Mouse (Mus musculus): ENCODE results near the gene Inha. TPM values are rescaled to one million over a fixed set of nuclear protein-coding genes. Genes with fewer than 3 reads are reported as not detected.

Gene Inha
- total and polyA plus RNA-seq, 2 experiments from 2014 or later: 22.5 to 33.3 TPM

DNA sequence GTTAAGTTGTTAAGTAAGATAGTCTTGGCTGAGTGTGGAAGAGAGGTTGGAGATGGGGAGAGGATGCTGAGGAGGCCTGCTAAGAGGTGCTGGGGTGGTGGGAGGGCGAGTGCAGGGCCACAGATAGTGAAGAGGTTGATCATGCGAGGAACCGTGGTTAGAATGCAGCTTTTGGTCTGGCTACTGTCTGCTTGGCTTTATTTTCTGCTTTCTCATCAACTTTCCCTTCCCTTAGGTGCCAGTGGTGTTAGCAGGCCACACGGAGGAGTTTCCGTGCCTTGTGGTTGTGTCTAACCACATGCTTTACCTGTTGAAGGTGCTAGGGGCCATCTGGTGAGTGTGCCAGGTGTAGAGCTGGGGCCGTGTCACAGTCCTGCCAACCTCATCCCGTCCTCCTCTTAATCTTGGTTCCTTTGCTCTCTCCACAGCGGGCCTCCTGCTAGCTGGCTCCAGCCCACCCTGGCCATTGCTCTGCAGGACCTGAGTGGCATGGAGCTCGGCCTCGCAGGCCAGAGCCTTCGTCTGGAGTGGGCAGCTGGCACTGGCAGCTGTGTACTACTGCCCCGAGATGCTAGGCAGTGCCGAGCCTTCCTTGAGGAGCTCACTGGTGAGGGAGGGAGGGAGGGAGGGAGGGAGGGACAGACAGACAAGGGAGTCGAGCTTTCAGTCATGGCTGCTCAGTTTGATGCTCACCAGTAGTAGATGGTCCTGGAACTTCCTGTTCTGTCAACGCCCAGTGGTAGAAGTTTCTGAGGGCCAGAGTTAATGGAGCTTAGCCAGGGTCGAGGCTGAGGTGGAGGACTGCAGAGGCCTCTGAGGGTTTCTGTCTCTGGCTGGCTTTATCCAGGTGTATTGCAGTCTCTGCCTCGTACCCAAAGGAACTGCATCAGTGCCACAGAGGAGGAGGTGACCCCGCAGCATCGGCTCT is 26.7 kb downstream of the Inha start:
- WGBS: 91% methylated on average over 19 of the region's 19 CpGs

GRCm38 (mm10) chr1:75537587-75537986 is 30.7 kb downstream of the Inha start:
- ATAC-seq (ENCODE audit: low FRiP score) (no peak), DNase-seq (ENCODE audit: low spot score) (no peak)
- peaks cover 41% of the 10 kb centered on the region for H3K36me3 ChIP-seq (ENCODE audit: insufficient read depth, low read length)
- H3K27me3 ChIP-seq (ENCODE audit: insufficient read depth, low read length): no peaks in the 10 kb centered on the region
- H3K4me1 ChIP-seq (ENCODE audit: insufficient read depth, low read length): no peaks in the 10 kb centered on the region
- H3K27ac ChIP-seq (ENCODE audit: low read depth, low read length): no peak overlapping the region
- 83% methylated on average over 2 of the region's 2 CpGs for WGBS
- H3K4me2 ChIP-seq (ENCODE audit: low read depth, low read length, poor library complexity, severe bottlenecking): no peak overlapping the region
- H3K9me3 ChIP-seq (ENCODE audit: low read length): no peaks in the 10 kb centered on the region
- H3K4me3 ChIP-seq (ENCODE audit: low read depth, low read length): no peak overlapping the region
- no peak for TF ChIP-seq CTCF (IDR thresholded peaks at IDR 0.05)
- H3K9ac ChIP-seq (replicated peaks; ENCODE audit: low read length, poor library complexity, severe bottlenecking): no peak overlapping the region

More for the DNA sequence above, 26.7 kb downstream of the Inha start:
- H3K4me2 ChIP-seq (ENCODE audit: low read depth, low read length, poor library complexity, severe bottlenecking): no peak overlapping the region
- no peak for TF ChIP-seq CTCF (IDR thresholded peaks at IDR 0.05)
- H3K27ac ChIP-seq (ENCODE audit: low read depth, low read length): no peak overlapping the region
- H3K9ac ChIP-seq (replicated peaks; ENCODE audit: low read length, poor library complexity, severe bottlenecking): no peak overlapping the region
- H3K27me3 ChIP-seq (ENCODE audit: insufficient read depth, low read length): no peaks in the 10 kb centered on the region
- H3K9me3 ChIP-seq (ENCODE audit: low read length): no peaks in the 10 kb centered on the region
- DNase-seq (ENCODE audit: low spot score): no peak
- no peak overlapping the region for H3K4me3 ChIP-seq (ENCODE audit: low read depth, low read length)
- H3K4me1 ChIP-seq (ENCODE audit: insufficient read depth, low read length): no peaks in the 10 kb centered on the region
- no peak for ATAC-seq (ENCODE audit: low FRiP score)
- H3K36me3 ChIP-seq (ENCODE audit: insufficient read depth, low read length): peaks cover 66% of the 10 kb centered on the region

- DNase-seq (ENCODE audit: low spot score) (no peak), ATAC-seq (ENCODE audit: low FRiP score) (no peak)
- WGBS: 77% methylated on average over 9 of the region's 9 CpGs
- no peak overlapping the region for H3K9ac ChIP-seq (replicated peaks; ENCODE audit: low read length, poor library complexity, severe bottlenecking)
- H3K4me3 ChIP-seq (ENCODE audit: low read depth, low read length): no peak overlapping the region
- H3K36me3 ChIP-seq (ENCODE audit: insufficient read depth, low read length): peaks cover 30% of the 10 kb centered on the region
- H3K4me1 ChIP-seq (ENCODE audit: insufficient read depth, low read length): no peaks in the 10 kb centered on the region
- no peaks in the 10 kb centered on the region for H3K27me3 ChIP-seq (ENCODE audit: insufficient read depth, low read length)
- no peak for TF ChIP-seq CTCF (IDR thresholded peaks at IDR 0.05)
- H3K9me3 ChIP-seq (ENCODE audit: low read length): no peaks in the 10 kb centered on the region
- H3K4me2 ChIP-seq (ENCODE audit: low read depth, low read length, poor library complexity, severe bottlenecking): no peak overlapping the region
- no peak overlapping the region for H3K27ac ChIP-seq (ENCODE audit: low read depth, low read length)
These were observed 31.8 kb downstream of the Inha start for GRCm38 (mm10) chr1:75538597-75539190.

DNA sequence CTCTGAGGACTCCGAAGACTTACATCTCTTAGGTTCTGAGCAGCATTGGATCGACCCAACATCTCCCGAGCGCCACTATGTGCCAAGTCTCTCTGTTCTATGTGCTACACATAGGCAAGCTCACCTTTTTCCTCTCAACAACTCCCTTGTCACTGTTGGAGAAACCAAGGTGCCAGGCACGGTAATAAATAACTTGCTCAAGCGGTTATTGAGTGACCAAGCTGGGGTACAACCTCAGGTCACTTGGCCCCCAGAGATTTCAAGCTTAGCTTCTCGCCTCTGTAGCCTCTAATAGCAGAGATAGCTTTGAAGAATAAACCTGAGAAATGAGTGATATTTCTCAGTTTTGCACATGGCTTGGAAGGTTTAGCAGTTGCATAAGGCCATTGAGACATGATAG is 34.6 kb downstream of the Inha start:
- no peak for DNase-seq (ENCODE audit: low spot score)
- H3K9me3 ChIP-seq (ENCODE audit: low read length): no peaks in the 10 kb centered on the region
- TF ChIP-seq CTCF (IDR thresholded peaks at IDR 0.05): no peak
- H3K27ac ChIP-seq (ENCODE audit: low read depth, low read length): no peak overlapping the region
- H3K4me1 ChIP-seq (ENCODE audit: insufficient read depth, low read length): peaks cover 7% of the 10 kb centered on the region; the same call in 1 of the 2 replicates
- WGBS: 94% methylated on average over 7 of the region's 7 CpGs
- H3K4me3 ChIP-seq (ENCODE audit: low read depth, low read length): no peak overlapping the region
- H3K36me3 ChIP-seq (ENCODE audit: insufficient read depth, low read length): peaks cover 6% of the 10 kb centered on the region; the same call in 1 of the 2 replicates
- no peak overlapping the region for H3K9ac ChIP-seq (replicated peaks; ENCODE audit: low read length, poor library complexity, severe bottlenecking)
- no peak overlapping the region for H3K4me2 ChIP-seq (ENCODE audit: low read depth, low read length, poor library complexity, severe bottlenecking)
- no peaks in the 10 kb centered on the region for H3K27me3 ChIP-seq (ENCODE audit: insufficient read depth, low read length)
- ATAC-seq (ENCODE audit: low FRiP score): no peak

- H3K36me3 ChIP-seq (ENCODE audit: insufficient read depth, low read length): peaks cover 6% of the 10 kb centered on the region
- peaks cover 17% of the 10 kb centered on the region for H3K4me1 ChIP-seq (ENCODE audit: insufficient read depth, low read length)
- no peak overlapping the region for H3K4me3 ChIP-seq (ENCODE audit: low read depth, low read length)
- H3K27ac ChIP-seq (ENCODE audit: low read depth, low read length): no peak overlapping the region
- H3K9ac ChIP-seq (replicated peaks; ENCODE audit: low read length, poor library complexity, severe bottlenecking): no peak overlapping the region
- no peaks in the 10 kb centered on the region for H3K27me3 ChIP-seq (ENCODE audit: insufficient read depth, low read length)
- H3K9me3 ChIP-seq (ENCODE audit: low read length): no peaks in the 10 kb centered on the region
- no peak overlapping the region for H3K4me2 ChIP-seq (ENCODE audit: low read depth, low read length, poor library complexity, severe bottlenecking)
- WGBS: 93% methylated on average over 6 of the region's 6 CpGs
- TF ChIP-seq CTCF (IDR thresholded peaks at IDR 0.05): no peak
- DNase-seq (ENCODE audit: low spot score) (no peak), ATAC-seq (ENCODE audit: low FRiP score) (no peak)
These were observed 37.5 kb downstream of the Inha start for GRCm38 (mm10) chr1:75544351-75544750.

Data from midbrain, postnatal 0 days (tissue).